Mouse (Mus musculus) megakaryocyte, embryonic 14.5 days (primary cell): ENCODE data around the gene Strada.

ENCODE experiments used
- FLI1 ChIP-seq: IDR thresholded peaks from 2 replicates; pipeline ENCODE4 v1.6.1; 2012; ENCODE audit warnings: low read length, inconsistent platforms, mixed read lengths
- GATA1 ChIP-seq: IDR thresholded peaks from 3 replicates; pipeline ENCODE4 v1.6.1; 2012; ENCODE audit warnings: mixed read lengths, low read length, inconsistent platforms, borderline replicate concordance

- TF ChIP-seq GATA1: no peak
- TF ChIP-seq FLI1: no peak
These were observed 77.2 kb downstream of the Strada start for GRCm38 (mm10) chr11:106124784-106125183.
